In genomic region chr16:93615118-93615870, GRCm38 (mm10) we compare ENCODE assay signal across 8 mouse cellular contexts. TPM values are rescaled to one million over a fixed set of nuclear protein-coding genes. Genes with fewer than 3 reads are reported as not detected.
DNase-seq lines count a peak whose midpoint lies in the region; ATAC-seq and TF ChIP-seq lines count a peak whose summit lies in the region.
"Had no signal": no experiment of that assay in that cellular context is flagged by ENCODE, and none has a peak within 500 bp of the region (broad histone marks: within the 10 kb centered on the region; RNA-seq: fewer than 3 reads in every experiment).

No protein-coding gene starts in this region.

- 0 out of 2 replicates have a peak, but pooled peaks cover 9% of the 10 kb centered on the region for H3K36me3 ChIP-seq in kidney, embryonic 16.5 days (ENCODE audit: insufficient read depth, low read length)
- peaks cover 5% of the 10 kb centered on the region for H3K36me3 ChIP-seq in small intestine, adult 2 months (ENCODE audit: control insufficient read depth, insufficient read depth, low read length)

- peak overlapping the region; percentile 38; the same call in 1 of the 2 replicates for H3K27ac ChIP-seq in kidney, embryonic 16.5 days (ENCODE audit: low read length)
- H3K27ac ChIP-seq in small intestine, adult 2 months (ENCODE audit: insufficient read depth, low read depth, low read length): peak overlapping the region; percentile 60
- H3K27ac ChIP-seq: heart, embryonic 13.5 days had no signal

- H3K9ac ChIP-seq in kidney, embryonic 16.5 days (replicated peaks; ENCODE audit: low read length): no peak overlapping the region
- H3K9ac ChIP-seq: heart, embryonic 13.5 days had no signal

- TF ChIP-seq POLR2A in small intestine, adult 2 months (IDR thresholded peaks at IDR 0.05; ENCODE audit: low read depth, low read length): no peak

- no peaks in the 10 kb centered on the region for H3K9me3 ChIP-seq in kidney, embryonic 16.5 days (ENCODE audit: low read length)
- H3K9me3 ChIP-seq: heart, embryonic 13.5 days had no signal

- peak; percentile 56 for DNase-seq in 416B (ENCODE audit: low read depth)
- peak; percentile 85 for DNase-seq in CD4-positive, CD25-positive, alpha-beta regulatory T cell, adult 2 months (ENCODE audit: low read depth, low spot score)
- peak; percentile 72 for DNase-seq in brain, adult 2 months (ENCODE audit: low read depth, low spot score)
- peak; percentile 56 for DNase-seq in forelimb bud, embryonic 11.5 days (ENCODE audit: low read depth, low spot score)
- DNase-seq in lung, adult 18-20 months: peak; percentile 74 to 78

- H3K4me2 ChIP-seq in kidney, embryonic 16.5 days (replicated peaks; ENCODE audit: low read depth, low read length): no peak overlapping the region
- H3K4me2 ChIP-seq: heart, embryonic 13.5 days had no signal

- TF ChIP-seq CTCF in small intestine, adult 2 months (IDR thresholded peaks at IDR 0.05; ENCODE audit: extremely low read depth, insufficient read length, insufficient replicate concordance, low read depth, low read length): peak; percentile 85; the same call in 1 of the 2 replicates

- no peaks in the 10 kb centered on the region for H3K4me1 ChIP-seq in kidney, embryonic 16.5 days (ENCODE audit: insufficient read depth, low read length)
- H3K4me1 ChIP-seq in small intestine, adult 2 months (ENCODE audit: control insufficient read depth, insufficient read depth, insufficient read length, low read length): peaks cover 7% of the 10 kb centered on the region; the same call in 1 of the 2 replicates
- H3K4me1 ChIP-seq: heart, embryonic 13.5 days had no signal

- 27% methylated on average over 5 of the region's 5 CpGs for WGBS in kidney, embryonic 16.5 days
- 11% methylated on average over 5 of the region's 5 CpGs for WGBS in small intestine, adult 2 months

- no peaks in the 10 kb centered on the region for H3K27me3 ChIP-seq in kidney, embryonic 16.5 days (ENCODE audit: insufficient read depth, low read length)
- no peaks in the 10 kb centered on the region for H3K27me3 ChIP-seq in small intestine, adult 2 months (ENCODE audit: control insufficient read depth, insufficient read depth, low read length)
- H3K27me3 ChIP-seq: heart, embryonic 13.5 days had no signal

- H3K4me3 ChIP-seq in kidney, embryonic 16.5 days (ENCODE audit: low read length): no peak overlapping the region
- no peak overlapping the region for H3K4me3 ChIP-seq in small intestine, adult 2 months (ENCODE audit: low read depth, low read length)
- H3K4me3 ChIP-seq: heart, embryonic 13.5 days had no signal

- ATAC-seq in kidney, embryonic 16.5 days (ENCODE audit: low FRiP score, low TSS enrichment): peak; percentile 91

RNA-seq across cellular contexts. Expression of gene Cbr1, which starts 9.6 kb away (rescaled TPM):
- 174 and 188 TPM in 2 replicates for polyA plus RNA-seq in kidney, embryonic 16.5 days (2015; fragmentation: Nextera tagmentation; extraction: Ambion mirVana)
- polyA plus RNA-seq in small intestine, adult 2 months (2012; rRNA removed): 352 and 389 TPM in 2 replicates

RNA-seq across cellular contexts. Expression of gene Setd4, which starts 11.4 kb away (rescaled TPM):
- 14.4 and 17.4 TPM in 2 replicates for polyA plus RNA-seq in kidney, embryonic 16.5 days (2015; fragmentation: Nextera tagmentation; extraction: Ambion mirVana)
- polyA plus RNA-seq in small intestine, adult 2 months (2012; rRNA removed): 2.4 TPM in 2 replicates

RNA-seq across cellular contexts. Expression of gene Gm5678, which starts 12.6 kb away (rescaled TPM):
- not detected in 2 replicates for polyA plus RNA-seq in kidney, embryonic 16.5 days (2015; fragmentation: Nextera tagmentation; extraction: Ambion mirVana)
- not detected in 2 replicates for polyA plus RNA-seq in small intestine, adult 2 months (2012; rRNA removed)
- polyA plus RNA-seq: heart, embryonic 13.5 days had no signal
